Mouse (Mus musculus) heart, postnatal 0 days (tissue): ENCODE measurements around the gene BC055324.

Source experiments
- CTCF ChIP-seq: IDR thresholded peaks from 2 replicates; pipeline ENCODE4 v1.5.1; 2016; ENCODE audit warnings: antibody characterized with exemption, control low read depth, low read depth
- EP300 ChIP-seq: IDR thresholded peaks from 2 replicates; pipeline ENCODE4 v1.6.1; 2016; ENCODE audit warnings: antibody characterized with exemption, low read depth

GRCm38 (mm10) chr1:163958036-163958435 is 36.6 kb downstream of the BC055324 start:
- TF ChIP-seq CTCF (no peak), EP300 (no peak)
